Mouse (Mus musculus): ENCODE data around the gene Zc3h15. TPM values are rescaled to one million over a fixed set of nuclear protein-coding genes. Genes with fewer than 3 reads are reported as not detected.
"Not testable (repeated sequence)": the region's sequence is repeated elsewhere in the genome, so short reads cannot be mapped to it uniquely, and the experiment has no call there.

Gene Zc3h15
- total RNA-seq, 4 experiments from 2014 or later, result 69.6 to 86.3 (median 73.3) TPM

GRCm38 (mm10) chr2:83674421-83674820, 30.2 kb downstream of the Zc3h15 start:
- no peak for DNase-seq (ENCODE audit: low spot score in 2 of 2)

- DNase-seq (ENCODE audit: low spot score in 2 of 2), result no peak
These were observed 30.7 kb downstream of the Zc3h15 start for GRCm38 (mm10) chr2:83674896-83675295.

GRCm38 (mm10) chr2:83675681-83676080, 31.4 kb downstream of the Zc3h15 start:
- DNase-seq (ENCODE audit: low spot score in 2 of 2), result no peak

GRCm38 (mm10) chr2:83676226-83676870, 32.1 kb downstream of the Zc3h15 start:
- no peak for DNase-seq (ENCODE audit: low spot score in 2 of 2)

GRCm38 (mm10) chr2:83681332-83681731, 37.1 kb downstream of the Zc3h15 start:
- DNase-seq (ENCODE audit: low spot score in 2 of 2), result no peak

- no peak for DNase-seq (ENCODE audit: low spot score in 2 of 2)
These were observed 37.5 kb downstream of the Zc3h15 start for GRCm38 (mm10) chr2:83681785-83682184.

GRCm38 (mm10) chr2:83682282-83682681, 38.0 kb downstream of the Zc3h15 start:
- DNase-seq (ENCODE audit: low spot score in 2 of 2), result no peak

- no peak for DNase-seq (ENCODE audit: low spot score in 2 of 2)
These were observed 39.7 kb downstream of the Zc3h15 start for GRCm38 (mm10) chr2:83683731-83684519.

- no peak for DNase-seq (ENCODE audit: low spot score in 2 of 2)
These were observed 40.5 kb downstream of the Zc3h15 start for GRCm38 (mm10) chr2:83684691-83685090.

- no peak for DNase-seq (ENCODE audit: low spot score in 2 of 2)
These were observed 46.1 kb downstream of the Zc3h15 start for GRCm38 (mm10) chr2:83690372-83690771.

- DNase-seq (ENCODE audit: low spot score in 2 of 2), result no peak
These were observed 48.7 kb downstream of the Zc3h15 start for GRCm38 (mm10) chr2:83692651-83693545.

- DNase-seq (ENCODE audit: low spot score in 2 of 2), result no peak
These were observed 49.8 kb downstream of the Zc3h15 start for GRCm38 (mm10) chr2:83694061-83694460.

GRCm38 (mm10) chr2:83695345-83696247, 51.4 kb downstream of the Zc3h15 start:
- DNase-seq (ENCODE audit: low spot score in 2 of 2), result no peak

- no peak for DNase-seq (ENCODE audit: low spot score in 2 of 2)
These were observed 54.2 kb downstream of the Zc3h15 start for GRCm38 (mm10) chr2:83698484-83698883.

GRCm38 (mm10) chr2:83699324-83699723, 55.1 kb downstream of the Zc3h15 start:
- no peak for DNase-seq (ENCODE audit: low spot score in 2 of 2)

- no peak for DNase-seq (ENCODE audit: low spot score in 2 of 2)
These were observed 56.4 kb downstream of the Zc3h15 start for GRCm38 (mm10) chr2:83700667-83701066.

- no peak for DNase-seq (ENCODE audit: low spot score in 2 of 2)
These were observed 58.2 kb downstream of the Zc3h15 start for GRCm38 (mm10) chr2:83702411-83702810.

GRCm38 (mm10) chr2:83705580-83706158, 61.4 kb downstream of the Zc3h15 start:
- DNase-seq (ENCODE audit: low spot score in 2 of 2), result no peak

- DNase-seq (ENCODE audit: low spot score in 2 of 2), result no peak
These were observed 65.8 kb downstream of the Zc3h15 start for GRCm38 (mm10) chr2:83709896-83710524.

GRCm38 (mm10) chr2:83713281-83713680, 69.0 kb downstream of the Zc3h15 start:
- DNase-seq (ENCODE audit: low spot score in 2 of 2), result not testable (repeated sequence)

Measured in gastrocnemius, adult 8-10 months (tissue).